Mouse (Mus musculus): ENCODE measurements around the gene Fancc.

DNA sequence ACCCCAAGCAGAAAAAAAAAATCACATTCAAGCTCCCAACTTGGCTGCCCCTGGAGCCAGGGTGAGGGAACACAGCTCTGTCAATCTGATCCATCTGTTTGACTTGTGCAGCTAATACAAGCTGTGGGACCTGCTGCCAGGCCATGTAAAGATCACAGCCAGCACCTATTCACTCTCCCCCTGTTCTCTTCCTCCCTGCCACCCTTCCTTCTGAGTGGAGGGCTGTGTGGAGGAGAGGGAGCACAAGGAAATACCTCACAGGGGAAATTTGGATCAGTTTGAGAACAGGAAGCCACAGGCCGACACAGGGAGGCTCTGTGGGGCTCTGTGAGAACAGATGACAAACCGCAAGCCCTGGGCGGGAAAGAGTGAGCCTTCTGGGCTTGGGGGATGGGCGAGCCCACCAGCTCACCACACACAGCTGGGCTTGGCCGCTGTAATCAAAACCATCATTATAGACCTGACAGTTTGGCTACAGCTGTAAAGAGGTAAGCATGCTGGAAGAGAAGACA, 31.1 kb upstream of the Fancc start:
- TF ChIP-seq GATA1 (IDR thresholded peaks at IDR 0.05; ENCODE audit: borderline replicate concordance, low read length), result no peak
- no peak for TF ChIP-seq FLI1 (IDR thresholded peaks at IDR 0.05; ENCODE audit: low read length)
